Mouse (Mus musculus): ENCODE measurements at regions not wholly inside any gene's neighbourhood (a gene's known extent, or its start where the extent isn't known, plus 50 kb on each side); places are given as distances from the start of the nearest gene placed in this dataset.

- H3K36me3 ChIP-seq: no peaks in the 10 kb centered on the region
- H3K4me2 ChIP-seq: no peak overlapping the region
- no peaks in the 10 kb centered on the region for H3K4me1 ChIP-seq (replicated peaks)
- no peak overlapping the region for H3K27ac ChIP-seq (replicated peaks)
- H3K27me3 ChIP-seq: no peaks in the 10 kb centered on the region
- no peak overlapping the region for H3K9ac ChIP-seq
- H3K4me3 ChIP-seq: no peak overlapping the region
- no peaks in the 10 kb centered on the region for H3K9me3 ChIP-seq
- ATAC-seq (ENCODE audit: low FRiP score, low read depth): no peak
- WGBS: 89% methylated on average over 4 of the region's 4 CpGs
These were observed 251.4 kb downstream of the Ccdc91 start for GRCm38 (mm10) chr6:147726987-147727386.

- H3K27me3 ChIP-seq: no peaks in the 10 kb centered on the region
- H3K36me3 ChIP-seq: no peaks in the 10 kb centered on the region
- WGBS: 77% methylated on average over 6 of the region's 6 CpGs
- no peak for ATAC-seq (ENCODE audit: low FRiP score, low read depth)
- no peak overlapping the region for H3K4me3 ChIP-seq
- no peak overlapping the region for H3K4me2 ChIP-seq
- H3K27ac ChIP-seq (replicated peaks): no peak overlapping the region
- H3K9ac ChIP-seq: no peak overlapping the region
- H3K4me1 ChIP-seq (replicated peaks): no peaks in the 10 kb centered on the region
- no peaks in the 10 kb centered on the region for H3K9me3 ChIP-seq
These were observed 252.3 kb downstream of the Ccdc91 start for GRCm38 (mm10) chr6:147727644-147728533.

- Histone ChIP-seq H3K4me1 (replicated peaks) (no peaks in the 10 kb centered on the region), H3K4me2 (no peak overlapping the region)
These were observed 254.1 kb downstream of the Ccdc91 start for GRCm38 (mm10) chr6:147729721-147730120.

GRCm38 (mm10) chr6:147738621-147739325 is 263.1 kb downstream of the Ccdc91 start:
- Histone ChIP-seq H3K4me1 (replicated peaks) (no peaks in the 10 kb centered on the region), H3K4me2 (no peak overlapping the region), H3K4me3 (no peak overlapping the region), H3K27ac (replicated peaks) (no peak overlapping the region), H3K9ac (no peak overlapping the region), H3K36me3 (no peaks in the 10 kb centered on the region), H3K27me3 (no peaks in the 10 kb centered on the region), H3K9me3 (no peaks in the 10 kb centered on the region)
- 87% methylated on average over 5 of the region's 5 CpGs for WGBS
- ATAC-seq (ENCODE audit: low FRiP score, low read depth): no peak

More at GRCm38 (mm10) chr6:147729721-147730120, 254.1 kb downstream of the Ccdc91 start:
- Histone ChIP-seq H3K9ac (no peak overlapping the region), H3K27ac (replicated peaks) (no peak overlapping the region), H3K36me3 (no peaks in the 10 kb centered on the region), H3K9me3 (no peaks in the 10 kb centered on the region), H3K27me3 (no peaks in the 10 kb centered on the region), H3K4me3 (no peak overlapping the region)
- ATAC-seq (ENCODE audit: low FRiP score, low read depth): no peak

- H3K9ac ChIP-seq: no peak overlapping the region
- H3K9me3 ChIP-seq: no peaks in the 10 kb centered on the region
- H3K4me3 ChIP-seq: no peak overlapping the region
- no peak overlapping the region for H3K27ac ChIP-seq (replicated peaks)
- ATAC-seq (ENCODE audit: low FRiP score, low read depth): no peak
- H3K4me2 ChIP-seq: no peak overlapping the region
- no peaks in the 10 kb centered on the region for H3K4me1 ChIP-seq (replicated peaks)
- 73% methylated on average over 7 of the region's 7 CpGs for WGBS
- no peaks in the 10 kb centered on the region for H3K27me3 ChIP-seq
- no peaks in the 10 kb centered on the region for H3K36me3 ChIP-seq
These were observed 265.8 kb downstream of the Ccdc91 start for GRCm38 (mm10) chr6:147741446-147741845.

GRCm38 (mm10) chr6:147744081-147744480 is 268.5 kb downstream of the Ccdc91 start:
- no peaks in the 10 kb centered on the region for H3K9me3 ChIP-seq
- no peak overlapping the region for H3K9ac ChIP-seq
- H3K4me1 ChIP-seq (replicated peaks): no peaks in the 10 kb centered on the region
- no peak overlapping the region for H3K4me2 ChIP-seq
- H3K27ac ChIP-seq (replicated peaks): no peak overlapping the region
- WGBS: 54% methylated on average over 3 of the region's 3 CpGs
- no peaks in the 10 kb centered on the region for H3K36me3 ChIP-seq
- H3K27me3 ChIP-seq: no peaks in the 10 kb centered on the region
- no peak; the same call in 1 of the 2 replicates for ATAC-seq (ENCODE audit: low FRiP score, low read depth)
- no peak overlapping the region for H3K4me3 ChIP-seq

DNA sequence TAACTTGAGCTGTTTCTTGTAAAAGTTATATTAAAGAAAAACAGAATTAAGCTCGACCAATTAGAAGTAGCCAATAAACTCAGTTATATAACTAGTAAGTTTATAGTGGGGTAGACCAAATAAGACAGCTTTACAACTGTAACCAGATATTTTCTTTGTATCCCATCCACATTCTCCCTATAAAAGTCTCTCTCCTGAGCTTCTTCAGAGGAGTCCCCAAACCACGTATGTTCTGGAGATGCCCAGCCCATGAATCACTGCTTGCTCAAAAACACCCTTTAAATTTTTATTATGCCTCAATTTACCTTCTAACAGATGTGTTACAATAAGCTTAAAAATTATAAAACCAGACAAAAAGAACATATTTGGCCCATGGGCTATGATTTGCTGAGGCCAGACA is 270.1 kb downstream of the Ccdc91 start:
- Histone ChIP-seq H3K4me2 (no peak overlapping the region), H3K9me3 (no peaks in the 10 kb centered on the region), H3K4me1 (replicated peaks) (no peaks in the 10 kb centered on the region), H3K36me3 (no peaks in the 10 kb centered on the region), H3K4me3 (no peak overlapping the region), H3K27ac (replicated peaks) (no peak overlapping the region), H3K9ac (no peak overlapping the region), H3K27me3 (no peaks in the 10 kb centered on the region)
- ATAC-seq (ENCODE audit: low FRiP score, low read depth): no peak
- 86% methylated on average over 2 of the region's 2 CpGs for WGBS

GRCm38 (mm10) chr6:147747945-147748344 is 272.3 kb downstream of the Ccdc91 start:
- Histone ChIP-seq H3K4me2 (no peak overlapping the region), H3K27me3 (no peaks in the 10 kb centered on the region), H3K9me3 (no peaks in the 10 kb centered on the region), H3K9ac (no peak overlapping the region), H3K36me3 (no peaks in the 10 kb centered on the region), H3K4me3 (no peak overlapping the region), H3K4me1 (replicated peaks) (no peaks in the 10 kb centered on the region), H3K27ac (replicated peaks) (no peak overlapping the region)
- no peak for ATAC-seq (ENCODE audit: low FRiP score, low read depth)

DNA sequence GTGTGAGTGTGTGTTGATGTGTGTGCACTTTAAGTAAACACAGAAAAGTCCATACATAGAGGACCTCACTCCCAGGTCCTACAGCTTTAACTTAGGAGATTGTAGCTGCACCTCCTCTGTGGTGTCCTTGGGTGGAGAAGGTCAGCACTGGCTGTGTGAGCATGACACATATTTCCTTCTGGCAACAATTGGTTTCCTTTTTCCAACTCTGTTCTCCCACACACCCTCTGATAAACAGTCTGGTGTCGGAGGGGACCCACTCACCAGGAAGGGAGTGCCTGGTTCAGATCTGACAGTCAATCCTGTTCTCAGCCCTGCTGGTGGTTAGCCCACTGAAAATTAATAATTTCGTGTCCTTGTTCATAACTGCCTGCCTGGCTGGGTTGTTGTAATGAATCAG is 276.7 kb downstream of the Ccdc91 start:
- H3K4me1 ChIP-seq (replicated peaks): no peaks in the 10 kb centered on the region
- ATAC-seq (ENCODE audit: low FRiP score, low read depth): no peak

GRCm38 (mm10) chr6:147753828-147754227 is 278.2 kb downstream of the Ccdc91 start:
- Histone ChIP-seq H3K4me2 (no peak overlapping the region), H3K36me3 (no peaks in the 10 kb centered on the region), H3K27ac (replicated peaks) (no peak overlapping the region), H3K4me3 (no peak overlapping the region), H3K4me1 (replicated peaks) (no peaks in the 10 kb centered on the region), H3K9ac (no peak overlapping the region), H3K27me3 (no peaks in the 10 kb centered on the region), H3K9me3 (no peaks in the 10 kb centered on the region)
- 86% methylated on average over 2 of the region's 2 CpGs for WGBS
- no peak for ATAC-seq (ENCODE audit: low FRiP score, low read depth)

More for the DNA sequence above, 276.7 kb downstream of the Ccdc91 start:
- H3K9me3 ChIP-seq: no peaks in the 10 kb centered on the region
- H3K27me3 ChIP-seq: no peaks in the 10 kb centered on the region
- no peak overlapping the region for H3K9ac ChIP-seq
- H3K4me2 ChIP-seq: no peak overlapping the region
- 76% methylated on average over 2 of the region's 2 CpGs for WGBS
- no peak overlapping the region for H3K4me3 ChIP-seq
- H3K27ac ChIP-seq (replicated peaks): no peak overlapping the region
- H3K36me3 ChIP-seq: no peaks in the 10 kb centered on the region

DNA sequence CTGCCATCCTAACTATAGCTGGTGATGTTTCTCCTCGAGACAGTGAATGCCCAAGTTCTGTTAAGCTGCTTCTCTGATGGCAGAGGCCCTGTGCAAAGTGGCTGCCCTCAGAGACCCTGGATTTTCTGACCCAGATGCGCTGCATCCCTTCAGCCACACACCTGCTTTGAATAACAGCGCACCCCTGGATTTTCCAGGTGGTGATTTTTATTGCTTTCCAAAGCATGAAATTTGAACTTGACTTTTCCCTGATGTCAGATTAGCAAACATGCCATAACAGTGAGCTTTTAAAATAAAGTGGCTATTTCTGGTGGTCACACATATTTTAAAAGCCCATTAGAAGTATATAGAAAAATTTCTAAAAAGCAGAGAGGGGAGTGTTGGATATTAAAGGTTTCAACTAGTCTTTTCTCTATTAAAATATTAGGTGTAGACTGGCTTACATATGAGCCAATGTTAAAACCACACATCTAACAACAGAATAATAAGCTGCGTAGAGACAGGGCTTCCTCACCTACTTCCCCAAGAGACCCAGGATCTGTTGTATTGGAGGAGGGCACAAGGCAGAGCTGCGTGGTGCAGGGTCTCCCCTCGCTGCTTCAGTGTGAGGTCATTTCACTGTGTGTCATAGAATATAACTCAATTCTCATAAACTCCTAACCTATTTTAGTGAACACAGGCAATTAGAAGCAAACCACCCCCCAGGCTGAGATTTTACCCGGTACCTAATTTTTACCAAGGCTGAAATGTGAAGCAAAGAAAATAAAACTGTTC is 280.3 kb downstream of the Ccdc91 start:
- 83% methylated on average over 7 of the region's 7 CpGs for WGBS
- ATAC-seq (ENCODE audit: low FRiP score, low read depth): no peak
- Histone ChIP-seq H3K27ac (replicated peaks) (no peak overlapping the region), H3K4me1 (replicated peaks) (no peaks in the 10 kb centered on the region), H3K9ac (no peak overlapping the region), H3K36me3 (no peaks in the 10 kb centered on the region), H3K4me2 (no peak overlapping the region), H3K4me3 (no peak overlapping the region), H3K27me3 (no peaks in the 10 kb centered on the region), H3K9me3 (no peaks in the 10 kb centered on the region)

DNA sequence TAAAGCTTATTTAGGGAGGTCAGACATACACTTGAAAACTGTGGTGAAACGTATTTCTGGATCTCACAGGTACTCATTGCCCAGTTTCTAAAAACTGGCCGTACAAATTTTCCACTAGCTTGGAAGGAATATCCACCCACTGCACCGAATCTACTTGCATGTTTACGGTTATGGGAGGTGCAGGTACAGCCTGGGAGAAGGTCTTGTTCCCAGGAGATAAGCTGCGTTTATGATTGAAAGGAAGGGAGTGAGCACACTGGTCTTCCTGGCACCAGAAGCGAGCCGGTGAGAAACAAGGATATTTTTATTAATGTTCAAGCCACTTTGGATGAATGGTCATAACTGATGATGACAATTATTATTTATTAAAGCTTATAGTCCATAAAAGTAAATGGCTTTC is 283.9 kb downstream of the Ccdc91 start:
- no peak overlapping the region for H3K4me3 ChIP-seq
- no peak for ATAC-seq (ENCODE audit: low FRiP score, low read depth)
- 91% methylated on average over 7 of the region's 7 CpGs for WGBS
- H3K36me3 ChIP-seq: no peaks in the 10 kb centered on the region
- H3K4me1 ChIP-seq (replicated peaks): no peaks in the 10 kb centered on the region
- no peaks in the 10 kb centered on the region for H3K27me3 ChIP-seq
- H3K4me2 ChIP-seq: no peak overlapping the region
- no peaks in the 10 kb centered on the region for H3K9me3 ChIP-seq
- H3K27ac ChIP-seq (replicated peaks): no peak overlapping the region
- H3K9ac ChIP-seq: no peak overlapping the region

Measured in hindbrain, embryonic 15.5 days (tissue).